Mouse (Mus musculus) spleen, adult 18-20 months (tissue): Measurements from ENCODE around the gene Nup205.
A peak's percentile ranks its signal among the peaks of the same experiment; 100 is the strongest.

Source experiments
- DNase-seq, 2 experiments: peaks; one replicate each; pipeline ENCODE4 v3.0.0; 2022; ENCODE audit warnings: mixed read lengths in 2 of 2

Gene Nup205

DNA sequence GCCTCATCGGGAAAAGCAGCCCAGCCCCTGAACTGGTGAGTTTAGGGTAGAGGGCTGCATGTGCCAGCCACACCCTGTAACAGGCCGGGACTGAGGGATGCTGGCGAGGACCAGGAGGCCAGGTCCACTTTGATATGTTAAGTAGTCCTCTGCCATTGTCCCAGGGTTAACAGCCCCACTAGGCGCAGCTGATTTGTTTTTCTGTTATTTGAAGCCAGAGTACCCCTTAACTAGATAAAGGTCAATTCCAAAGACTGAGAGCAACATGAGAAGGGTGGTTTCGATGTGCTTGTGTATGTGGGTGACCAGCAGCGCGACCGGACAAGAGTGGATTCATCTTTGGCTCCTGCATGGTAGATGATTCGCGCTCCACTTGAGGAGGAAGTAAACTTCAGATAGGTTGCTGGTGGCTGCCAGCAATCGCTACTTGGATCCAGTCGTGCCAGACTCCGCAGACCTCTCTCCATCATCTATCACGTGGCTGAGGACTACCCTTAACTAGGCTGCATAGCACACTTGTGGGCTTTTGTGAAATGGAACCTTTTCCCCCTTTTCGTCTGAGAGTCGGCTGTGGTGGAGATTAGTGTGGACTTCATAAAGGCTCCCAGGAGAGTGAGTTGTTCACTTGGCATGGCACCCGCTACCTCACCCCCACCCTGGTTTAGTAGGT lies 74.7 kb downstream of the Nup205 start:
- no peak for DNase-seq

DNA sequence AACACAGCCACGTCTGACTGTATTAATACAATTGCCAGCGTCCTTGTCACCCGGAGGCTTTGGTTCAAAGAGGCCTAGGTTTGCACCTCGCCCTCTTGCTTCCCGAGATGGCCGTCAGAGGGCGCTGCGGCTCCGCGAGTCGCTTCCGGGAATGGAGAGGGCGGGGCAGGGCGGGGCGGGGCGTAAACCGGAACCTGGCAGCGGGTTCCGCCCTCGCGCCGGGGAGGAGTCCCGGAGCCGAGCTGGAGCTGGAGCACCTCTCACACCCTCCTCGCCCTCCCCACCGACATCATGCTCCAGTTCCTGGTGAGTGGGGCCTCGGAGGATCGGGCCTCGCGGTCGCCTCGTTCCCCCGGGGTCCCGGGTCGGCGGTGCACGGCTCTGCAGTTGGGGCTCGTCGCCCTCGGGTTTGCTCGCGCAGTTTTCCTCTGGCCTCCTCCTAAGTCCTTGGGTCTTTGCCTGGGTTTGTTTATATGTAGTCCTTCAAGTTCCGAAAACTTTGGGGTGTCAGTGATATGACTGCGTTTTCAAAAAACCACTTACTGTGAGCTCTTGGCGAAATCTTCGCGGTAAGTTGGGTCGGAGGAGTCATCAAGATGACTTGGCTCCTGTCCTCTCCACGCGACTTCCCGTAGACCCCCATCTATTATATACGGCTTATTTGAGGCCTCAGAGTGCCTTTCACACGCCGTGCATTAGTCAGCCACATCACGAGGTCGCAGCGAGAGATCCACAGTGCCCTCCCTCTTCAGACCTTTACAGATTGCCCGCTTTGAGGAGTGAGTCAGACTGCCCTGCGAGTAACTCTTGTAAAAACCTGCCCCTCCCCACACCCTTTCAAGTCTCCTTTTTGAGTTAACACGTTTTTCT lies 75.5 kb downstream of the Nup205 start:
- peak; percentile 79 to 88 for DNase-seq

DNA sequence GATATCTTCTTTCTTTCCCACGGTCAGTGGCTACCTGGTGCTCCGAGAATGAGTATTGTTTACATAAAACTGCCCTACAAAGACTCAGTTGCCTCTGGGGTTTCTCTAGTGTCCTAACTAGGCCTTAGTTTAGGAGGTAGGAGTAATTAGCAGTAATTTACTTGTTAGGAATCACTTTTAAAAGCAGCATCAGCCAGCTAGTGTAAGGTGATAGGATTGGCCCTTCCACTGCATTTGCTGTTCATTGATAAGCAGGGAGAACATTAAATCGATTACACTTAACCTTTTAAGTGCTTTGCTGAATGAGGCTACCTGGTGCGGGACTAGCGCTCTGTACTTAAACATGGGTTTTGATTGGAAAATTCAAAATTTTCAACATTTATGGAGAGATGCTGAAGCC lies 76.3 kb downstream of the Nup205 start:
- DNase-seq = no peak

DNA sequence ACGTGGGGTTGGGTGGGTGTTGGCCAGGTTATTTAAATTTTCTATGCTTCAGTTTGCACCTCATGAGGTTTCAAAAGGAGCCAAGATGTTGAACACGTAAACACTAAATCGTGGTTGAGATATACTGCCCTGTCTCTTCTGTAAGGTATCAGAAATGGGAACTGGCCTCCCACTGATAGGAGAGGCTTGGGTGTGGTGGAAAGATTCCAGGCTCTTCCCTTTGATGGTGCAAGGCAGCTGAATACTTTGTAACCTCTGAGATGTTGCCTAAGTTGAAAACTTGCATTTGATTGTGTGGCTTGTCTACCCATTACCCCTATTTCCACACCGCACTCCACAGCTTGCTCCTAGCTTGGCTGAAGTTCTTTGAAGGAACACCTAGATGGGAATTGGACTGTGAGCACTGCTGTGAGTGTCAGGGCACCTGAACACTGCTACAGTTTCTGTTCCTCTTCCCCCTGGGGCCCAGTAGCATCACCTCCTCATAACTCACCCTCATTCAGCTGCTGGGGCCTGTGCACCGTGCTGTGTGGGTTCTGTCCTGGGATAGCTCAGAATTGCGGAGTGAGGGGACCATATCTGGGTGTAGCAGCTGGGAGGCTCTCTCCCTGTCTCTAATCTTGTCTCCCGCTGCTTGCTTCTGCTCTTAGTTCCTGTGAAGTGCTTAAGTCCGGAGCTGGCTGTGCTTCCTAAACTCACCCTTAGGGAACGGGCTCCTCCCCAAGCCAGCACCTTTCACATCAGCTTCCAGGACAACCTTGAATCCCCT lies 77.1 kb downstream of the Nup205 start:
- DNase-seq = peak in 1 of 2 experiments; percentile 26

DNA sequence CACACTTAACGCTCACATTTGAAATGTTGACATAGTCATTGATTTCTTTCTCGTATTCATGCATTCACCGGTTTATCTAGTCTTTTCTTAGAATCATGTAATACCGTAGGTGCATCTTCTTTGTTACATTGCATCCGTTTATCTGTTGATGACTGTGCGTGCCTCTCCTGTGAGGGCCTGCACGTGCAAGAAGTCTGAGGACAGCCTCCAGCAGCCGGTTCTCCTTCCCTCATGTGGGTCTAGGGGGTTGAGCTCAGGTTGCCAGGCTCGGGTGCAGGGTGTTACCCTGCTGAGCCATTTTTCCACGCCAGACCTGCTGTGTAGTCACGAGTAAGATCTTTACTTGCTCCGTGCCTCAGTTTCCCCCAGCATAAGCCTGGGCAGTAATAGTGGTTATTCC lies 77.8 kb downstream of the Nup205 start:
- no peak for DNase-seq

DNA sequence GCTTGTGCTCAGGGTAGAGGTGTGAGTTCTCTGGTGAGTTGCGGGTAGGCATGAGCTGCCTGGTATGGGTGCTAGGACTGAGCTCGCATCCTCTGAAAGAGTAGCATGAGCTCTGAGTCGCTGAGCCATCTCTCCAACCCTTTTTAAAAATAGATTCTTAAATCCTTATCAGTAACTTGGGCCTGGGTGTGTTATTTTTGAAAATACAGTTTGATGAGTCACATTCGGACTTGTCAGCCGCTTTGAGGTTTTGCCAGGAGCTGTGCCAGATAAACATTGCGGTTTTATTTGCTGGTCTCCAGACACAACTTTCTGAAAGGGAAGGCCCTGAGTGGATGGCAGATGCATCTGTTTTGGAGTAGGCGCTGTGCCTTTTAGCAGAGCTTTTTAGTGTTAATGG lies 79.5 kb downstream of the Nup205 start:
- DNase-seq = no peak

DNA sequence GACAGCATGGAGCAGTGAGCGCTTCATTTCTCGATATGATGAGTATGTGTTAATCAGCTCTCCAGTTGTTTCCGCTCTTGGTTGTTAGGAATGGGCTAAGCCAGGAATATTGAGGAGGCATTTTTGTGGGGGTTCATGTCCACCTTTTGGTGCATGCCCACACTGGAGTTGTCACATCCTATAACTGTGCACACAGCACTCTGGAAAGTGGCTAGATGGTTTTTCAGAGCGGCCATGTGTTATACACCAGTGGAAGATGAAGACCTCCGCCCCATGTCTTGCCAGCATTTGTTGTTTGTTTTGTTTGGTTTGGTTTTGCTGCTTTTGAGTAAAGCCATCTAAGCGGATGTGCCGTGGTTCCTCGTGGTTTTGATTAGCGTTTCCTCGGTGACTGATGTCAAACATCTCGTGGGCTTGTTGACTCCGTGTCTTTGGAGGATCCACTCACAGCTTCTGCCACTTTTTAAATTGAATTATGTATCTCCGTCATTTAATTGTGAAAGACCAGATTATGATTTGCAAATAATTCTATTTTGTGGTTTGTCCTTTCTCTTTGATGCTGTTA lies 80.5 kb downstream of the Nup205 start:
- no peak for DNase-seq

DNA sequence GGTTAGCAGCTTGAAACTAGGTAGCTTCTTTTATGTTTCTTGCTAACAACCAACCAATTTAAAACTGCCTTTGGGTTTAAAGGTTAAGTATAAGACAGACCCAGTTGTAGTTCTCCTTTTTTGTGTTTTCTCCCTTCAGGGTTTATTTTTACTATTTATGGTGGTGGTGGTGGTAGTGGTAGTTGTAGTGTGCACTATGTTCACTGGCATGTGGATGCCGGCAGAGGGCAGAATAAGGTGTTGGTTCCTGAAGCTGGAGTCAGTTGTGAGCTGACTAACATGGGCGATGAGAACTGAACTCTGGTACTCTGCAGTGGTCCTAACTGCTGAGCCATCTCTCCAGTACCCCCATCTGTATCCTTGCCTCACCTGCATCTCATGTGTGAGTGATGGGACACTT lies 81.7 kb downstream of the Nup205 start:
- DNase-seq = no peak

DNA sequence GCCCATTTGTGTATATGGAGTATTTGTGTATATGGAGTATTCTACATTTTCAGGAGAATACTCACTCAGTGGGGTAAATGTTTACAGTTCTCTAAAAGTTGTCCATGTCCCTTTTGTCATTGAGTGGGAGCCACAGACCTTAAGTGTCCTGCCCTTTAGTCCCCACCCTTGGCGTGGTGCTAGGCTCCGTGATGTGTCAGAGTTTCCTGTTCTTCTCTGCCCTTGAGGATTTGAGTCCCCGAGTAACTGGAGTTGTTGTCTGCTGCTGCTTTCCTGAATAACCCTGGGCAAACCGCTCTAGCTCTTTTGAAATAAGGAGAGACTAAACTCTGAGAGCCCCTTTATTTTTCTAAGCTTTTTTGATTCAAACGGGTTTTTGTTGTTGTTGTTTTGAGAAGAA lies 82.3 kb downstream of the Nup205 start:
- no peak for DNase-seq

DNA sequence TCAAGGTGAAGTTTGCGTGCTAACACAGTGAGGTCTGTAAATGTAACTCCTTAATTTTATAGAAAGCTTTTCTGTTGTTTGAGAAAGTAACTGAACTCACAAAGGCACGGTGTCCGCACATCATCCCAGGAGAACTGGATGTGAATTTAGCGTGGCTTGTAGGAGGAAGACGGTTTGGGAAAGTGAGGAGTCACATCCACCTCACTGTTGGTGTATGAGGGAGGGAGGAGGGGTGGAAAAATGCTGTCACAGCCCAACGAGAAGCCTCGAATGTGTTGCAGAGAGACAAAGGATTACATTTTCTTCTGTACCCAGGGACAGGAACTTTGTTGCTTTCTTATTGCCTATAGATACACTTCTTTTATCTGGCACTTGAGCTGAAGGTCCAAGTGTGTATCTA lies 83.3 kb downstream of the Nup205 start:
- DNase-seq = no peak

DNA sequence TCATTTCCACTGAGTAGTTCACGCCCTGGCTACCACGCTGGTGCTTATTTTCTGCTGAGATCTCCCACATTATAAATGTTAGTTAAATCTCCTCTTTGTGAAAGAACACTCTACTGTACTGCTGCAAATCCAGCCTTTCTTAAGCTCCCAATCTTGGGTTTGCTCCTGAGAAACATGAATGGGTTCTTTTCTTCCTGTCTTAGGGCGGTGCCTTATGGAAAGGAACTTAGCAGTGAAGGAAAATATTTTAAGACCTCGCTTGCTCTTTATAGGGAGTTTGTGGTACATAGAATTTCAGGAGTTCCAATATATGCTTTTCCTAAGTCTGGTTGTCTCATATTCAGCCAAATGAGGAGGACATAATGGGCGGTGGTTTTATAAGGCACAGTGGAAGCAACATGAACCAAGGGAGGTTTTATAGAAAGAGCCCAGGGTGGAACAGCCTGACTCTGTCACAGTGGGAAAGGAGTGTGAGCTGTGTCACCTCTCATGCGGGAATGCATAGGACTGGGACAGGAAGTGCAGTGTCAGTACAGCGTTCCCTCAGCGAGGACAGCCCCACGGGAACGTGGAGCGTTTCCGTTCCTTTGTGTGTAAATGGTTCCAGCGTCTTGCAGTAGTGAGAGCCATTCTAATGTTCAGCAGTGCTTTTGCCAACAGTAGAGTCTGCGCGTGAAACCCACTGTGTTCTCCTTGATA lies 88.5 kb downstream of the Nup205 start:
- no peak for DNase-seq

DNA sequence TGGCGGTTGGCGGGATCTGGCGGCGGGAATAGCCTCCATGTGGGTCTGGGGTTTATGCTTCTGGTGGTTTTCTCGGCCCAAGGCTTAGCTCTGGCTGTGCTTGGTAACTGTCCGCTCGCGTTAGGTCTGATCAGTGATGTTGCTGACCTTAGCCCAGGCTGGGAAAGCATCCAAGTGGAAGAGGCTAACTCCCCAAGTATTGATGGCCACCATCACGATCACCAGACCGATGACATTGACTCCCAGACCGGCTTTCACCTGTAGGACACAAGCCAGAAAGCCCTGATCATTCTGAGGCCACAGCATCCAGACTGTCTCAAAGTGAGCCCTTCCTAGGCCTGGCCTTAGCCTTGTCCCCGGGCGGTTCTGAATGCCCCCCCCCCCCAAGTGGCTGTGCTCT lies 91.5 kb downstream of the Nup205 start:
- DNase-seq = no peak

DNA sequence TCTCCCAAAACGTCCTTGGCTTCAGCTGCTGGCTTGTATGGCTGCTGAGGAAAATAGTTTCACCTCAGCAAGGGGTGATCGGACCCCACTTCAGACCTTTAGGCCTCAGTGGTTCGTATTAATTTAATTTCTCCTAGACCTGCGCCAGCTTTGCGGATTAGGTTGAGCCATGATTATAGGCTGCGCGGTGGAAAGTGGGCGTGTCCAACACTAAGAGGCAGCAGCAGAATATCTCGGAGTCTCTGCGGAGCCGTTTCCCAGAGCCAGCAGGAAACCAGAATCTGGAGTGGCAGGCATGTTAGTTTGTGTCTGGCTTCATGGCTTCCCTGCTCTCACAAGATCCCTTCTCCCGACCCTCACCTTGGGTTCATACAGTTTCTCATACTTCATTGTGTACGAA lies 92.4 kb downstream of the Nup205 start:
- no peak for DNase-seq

DNA sequence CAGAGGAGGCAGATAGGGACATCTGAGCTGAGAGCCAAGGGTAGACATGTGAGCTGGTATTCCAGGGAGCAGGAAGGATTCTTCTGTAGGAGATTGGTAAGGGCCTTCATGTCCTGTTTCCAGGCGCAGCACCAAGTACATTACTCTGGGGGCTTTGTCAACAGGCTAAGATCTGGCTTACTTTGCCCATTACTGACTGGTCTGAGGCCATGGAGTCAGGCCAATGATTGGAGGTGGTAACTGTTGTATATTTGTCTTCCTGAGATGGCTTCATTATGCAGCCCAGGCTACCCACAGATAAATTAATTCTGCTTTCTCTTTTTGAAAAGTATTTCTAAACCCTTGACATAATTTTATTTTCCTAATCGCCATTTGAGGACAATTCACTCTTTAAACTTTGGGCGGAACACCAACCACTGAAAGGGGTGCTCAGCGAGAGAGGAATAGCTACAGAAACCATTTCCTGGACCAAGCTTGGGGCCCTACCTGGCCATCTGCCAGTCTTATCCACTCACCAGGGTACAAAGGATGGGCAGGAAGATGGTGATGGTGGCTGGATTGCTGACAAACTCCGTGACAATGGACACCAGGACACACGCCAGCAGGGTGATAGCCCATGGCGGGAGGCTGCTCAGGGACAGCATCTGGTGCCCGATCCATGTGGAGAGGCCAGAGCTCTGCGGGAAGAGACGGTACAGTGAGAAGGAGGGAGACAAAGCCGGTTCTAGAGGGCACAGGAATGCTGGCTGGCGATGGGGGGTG lies 94.1 kb downstream of the Nup205 start:
- no peak for DNase-seq

DNA sequence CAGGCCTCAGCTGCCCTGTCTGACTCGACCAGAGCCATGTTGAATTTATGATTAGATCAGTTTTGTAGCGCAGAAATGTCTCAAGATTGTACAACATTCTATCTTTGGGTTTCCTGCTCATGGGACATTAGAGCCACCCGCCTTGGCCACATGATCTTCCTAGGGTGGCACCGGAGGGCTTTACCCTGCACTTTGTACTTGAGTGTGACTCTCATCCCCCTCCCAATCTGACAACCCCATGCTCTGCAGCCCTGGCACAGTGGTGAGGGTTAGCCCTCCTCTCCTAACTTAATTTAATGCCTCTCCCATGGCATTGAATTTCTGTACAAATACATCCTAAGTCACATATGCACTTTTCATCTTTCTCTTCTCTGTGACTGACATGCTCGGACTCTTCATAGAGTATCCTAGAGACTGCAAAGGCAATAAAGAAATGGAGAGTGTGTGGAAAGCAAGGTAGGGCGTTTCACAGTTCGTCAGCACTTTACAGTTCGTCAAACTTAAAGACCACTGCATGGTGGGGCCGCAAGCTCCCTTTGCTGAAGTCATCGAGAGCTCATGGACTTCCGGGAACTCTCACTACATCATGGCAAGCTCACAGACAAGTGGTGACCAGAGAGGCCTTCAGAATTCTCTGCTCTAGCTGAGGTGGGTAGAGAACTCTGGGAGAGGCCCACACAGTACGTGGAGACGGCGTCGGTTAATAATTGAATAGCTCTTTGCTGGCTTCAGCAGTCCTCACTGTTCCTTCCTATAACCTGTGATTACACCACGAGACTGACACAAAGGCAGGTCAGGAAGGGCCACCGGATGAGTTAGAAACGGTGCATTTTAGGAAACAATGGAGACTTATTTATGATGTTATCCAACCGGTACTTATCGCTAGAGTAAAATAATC lies 94.9 kb downstream of the Nup205 start:
- no peak for DNase-seq

DNA sequence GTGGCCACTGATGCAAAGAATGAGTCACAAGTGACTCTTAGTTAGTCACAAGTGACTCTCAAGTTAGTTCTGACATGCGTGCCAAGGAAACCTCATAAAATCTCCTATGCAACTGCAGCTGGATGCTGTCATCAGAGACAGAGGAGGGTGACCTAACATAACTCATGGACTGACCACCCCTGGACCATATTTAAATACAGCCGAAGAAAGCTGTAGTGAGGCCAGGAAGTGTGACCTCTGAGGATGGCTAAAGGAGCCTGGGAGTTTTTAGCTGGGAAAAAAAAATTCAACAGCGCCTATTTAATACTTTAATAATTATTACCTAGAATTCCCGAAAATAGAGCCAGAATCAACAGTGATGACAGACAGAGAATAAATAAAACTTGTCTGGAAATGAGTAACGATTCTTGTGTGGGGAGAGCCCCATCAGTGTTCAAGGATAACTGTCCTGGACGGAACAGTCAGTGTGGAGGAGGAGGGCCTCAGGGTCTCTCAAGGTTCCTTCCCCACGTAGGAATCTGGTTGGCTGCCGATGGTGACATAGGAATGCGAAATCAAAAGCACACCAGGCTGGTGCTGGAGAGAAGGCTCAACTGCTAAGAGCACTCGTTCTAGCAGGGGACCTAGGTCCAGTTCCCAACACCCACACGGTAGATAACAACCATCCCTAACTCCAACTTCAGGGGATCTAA lies 96.3 kb downstream of the Nup205 start:
- DNase-seq = no peak

DNA sequence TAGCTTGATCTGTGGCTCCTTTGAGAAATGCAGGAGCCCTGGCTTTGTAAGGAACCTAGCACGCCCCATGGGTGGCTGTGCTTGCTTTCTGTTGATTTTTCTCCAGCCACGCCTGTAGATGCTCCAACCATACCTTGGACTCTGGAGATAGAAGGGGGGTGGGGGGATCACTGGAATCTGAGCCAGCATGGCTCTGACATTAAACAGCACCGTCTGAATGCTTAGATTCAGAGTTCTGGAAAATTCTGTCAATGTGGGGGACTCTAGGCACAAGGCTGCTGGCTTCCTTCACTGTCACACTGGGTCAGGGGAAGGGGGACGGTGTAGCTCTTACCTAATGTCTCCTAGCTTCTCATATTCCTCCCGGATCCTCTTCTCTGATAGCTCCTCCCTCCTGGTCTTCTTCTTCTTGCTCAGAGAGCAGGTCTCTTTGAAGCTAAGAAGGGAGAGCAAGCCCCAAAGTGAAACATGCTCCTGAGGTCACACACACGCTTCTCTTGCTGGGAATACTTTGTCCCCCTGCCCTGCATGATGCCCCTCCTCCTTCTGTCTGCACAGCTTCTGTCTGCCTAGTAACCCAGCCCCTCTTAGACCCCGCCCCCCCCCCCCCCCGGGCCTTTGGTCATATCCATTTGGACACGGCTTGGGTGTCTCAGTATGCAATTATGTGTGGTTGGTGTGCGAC lies 100.8 kb downstream of the Nup205 start:
- DNase-seq = no peak

DNA sequence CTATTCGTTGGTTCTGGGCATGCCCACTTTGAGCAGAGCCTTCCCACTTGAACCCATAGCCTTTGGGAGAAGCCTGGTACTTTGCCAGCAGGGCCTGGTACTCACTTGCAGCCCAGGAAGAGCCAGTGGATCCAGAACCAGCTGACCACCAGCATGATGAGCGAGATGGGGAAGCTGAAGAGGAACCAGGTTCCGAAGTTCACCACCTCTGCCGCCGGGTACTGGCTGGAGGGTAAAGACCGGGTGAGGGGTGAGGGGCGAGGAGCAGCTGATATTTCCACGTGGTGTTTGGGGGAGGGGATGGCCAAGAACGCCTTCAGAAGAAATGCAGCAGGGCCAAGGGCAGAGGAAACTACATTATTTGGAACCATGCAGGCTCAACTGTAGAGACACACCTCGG lies 102.1 kb downstream of the Nup205 start:
- no peak for DNase-seq

DNA sequence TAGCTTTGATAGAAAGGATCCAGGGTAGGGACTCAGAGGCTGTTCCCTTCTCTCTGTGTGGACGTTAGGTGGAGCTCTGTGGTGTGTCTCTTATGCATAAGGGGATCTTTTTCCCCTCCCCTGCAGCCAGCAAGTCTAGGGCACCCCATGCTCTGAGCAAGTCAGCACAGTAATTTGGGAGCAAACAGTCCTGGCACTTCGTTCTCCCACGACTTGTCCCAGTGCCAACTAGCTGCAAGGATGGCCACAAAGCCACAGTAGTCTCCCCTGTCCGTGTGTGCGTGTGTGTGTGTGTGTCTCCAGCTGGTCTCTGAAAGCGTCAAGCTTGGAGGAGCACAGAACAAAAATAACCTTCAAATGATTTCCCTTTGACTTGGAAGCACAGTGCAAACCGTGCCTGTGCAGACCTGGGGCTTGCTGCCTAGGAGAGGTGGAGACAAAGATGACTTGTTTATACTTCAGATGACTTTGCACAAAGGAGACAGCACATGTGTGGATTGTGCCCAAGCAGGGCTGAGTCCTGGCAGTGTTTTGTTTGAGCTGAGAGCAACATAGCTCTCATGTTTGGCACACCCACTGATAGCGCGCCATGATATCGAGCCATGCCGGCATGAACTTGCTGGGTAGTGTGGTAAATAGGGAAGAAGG lies 111.0 kb downstream of the Nup205 start:
- no peak for DNase-seq
